Mouse (Mus musculus): Measurements from ENCODE around the gene Nos1ap.

DNA sequence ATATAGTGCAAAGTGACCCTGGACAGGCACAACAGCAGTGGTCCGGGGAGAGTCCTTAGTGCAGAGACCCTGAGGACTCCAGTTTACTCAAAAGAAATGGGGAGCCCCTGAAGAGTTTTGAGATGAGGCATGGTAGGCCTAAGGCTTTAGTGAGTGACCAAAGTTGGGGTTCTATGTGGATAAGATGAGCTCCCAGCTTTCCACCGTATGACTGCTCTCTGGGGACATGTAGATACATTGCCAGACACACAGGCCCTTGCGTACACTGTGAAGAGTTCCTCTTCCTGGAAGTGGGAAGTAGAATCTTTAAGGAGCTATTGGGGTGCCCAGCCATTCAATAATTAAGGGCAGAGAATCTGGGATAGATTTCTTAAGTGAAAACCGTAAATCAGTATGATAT lies 90.2 kb downstream of the Nos1ap start:
- TF ChIP-seq POLR2A (IDR thresholded peaks at IDR 0.05; ENCODE audit: low read depth, low read length) = no peak
- TF ChIP-seq CTCF (IDR thresholded peaks at IDR 0.05; ENCODE audit: extremely low read depth, insufficient read length, insufficient replicate concordance, low read depth, low read length) = no peak
